Mouse (Mus musculus) left cerebral cortex, adult 9 months (tissue): ENCODE results near the gene Ing3.

ENCODE experiments used
- DNase-seq, 2 experiments: peaks; one replicate each; pipeline ENCODE4 v3.0.0; 2022; ENCODE audit warnings: low spot score in 2 of 2

Ing3 gene

DNA sequence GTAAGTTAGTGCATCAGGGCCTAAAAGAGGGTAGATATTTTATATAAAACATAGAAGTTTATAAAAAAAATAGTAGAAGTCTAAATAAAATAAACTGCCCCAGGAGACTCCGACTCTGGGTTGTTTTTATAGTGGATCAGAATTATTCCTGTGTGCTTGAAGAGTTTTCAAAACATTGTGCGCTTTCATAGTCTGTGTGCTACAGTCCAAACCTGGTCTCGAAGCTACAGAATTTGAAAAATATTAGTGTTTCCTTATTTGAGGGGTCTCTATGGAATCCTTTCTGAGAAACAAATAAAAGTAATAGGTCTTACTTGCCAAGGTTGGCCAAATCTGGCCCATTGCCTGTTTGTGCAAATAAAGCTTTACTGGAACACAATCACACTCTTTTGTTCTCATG, 71.9 kb downstream of the Ing3 start:
- DNase-seq: no peak

- no peak for DNase-seq
Measured at GRCm38 (mm10) chr6:22024168-22024567, 74.8 kb downstream of the Ing3 start.
